Mouse (Mus musculus) kidney, adult 2 months (tissue): ENCODE measurements around the gene Rab4a.

ENCODE experiments used
- CTCF ChIP-seq: fragments of 200-500 bp; conservative IDR thresholded peaks from 2 replicates; pipeline ENCODE4 v1.5.1; 2011; ENCODE audit warnings: low read depth, mild to moderate bottlenecking, control low read depth, low read length, moderate library complexity, mixed read lengths; ENCODE audit not compliant: insufficient read depth, insufficient read length
- POLR2A ChIP-seq: fragments of 200-500 bp; IDR thresholded peaks from one replicate; pipeline ENCODE4 v1.6.1; 2011; ENCODE audit warnings: low read depth, low read length, control low read depth

GRCm38 (mm10) chr8:123789461-123789860 lies 16.3 kb upstream of the Rab4a start:
- TF ChIP-seq CTCF (no peak), POLR2A (no peak)
